Mouse (Mus musculus): Measurements from ENCODE around the gene Ehhadh.

Gene Ehhadh

DNA sequence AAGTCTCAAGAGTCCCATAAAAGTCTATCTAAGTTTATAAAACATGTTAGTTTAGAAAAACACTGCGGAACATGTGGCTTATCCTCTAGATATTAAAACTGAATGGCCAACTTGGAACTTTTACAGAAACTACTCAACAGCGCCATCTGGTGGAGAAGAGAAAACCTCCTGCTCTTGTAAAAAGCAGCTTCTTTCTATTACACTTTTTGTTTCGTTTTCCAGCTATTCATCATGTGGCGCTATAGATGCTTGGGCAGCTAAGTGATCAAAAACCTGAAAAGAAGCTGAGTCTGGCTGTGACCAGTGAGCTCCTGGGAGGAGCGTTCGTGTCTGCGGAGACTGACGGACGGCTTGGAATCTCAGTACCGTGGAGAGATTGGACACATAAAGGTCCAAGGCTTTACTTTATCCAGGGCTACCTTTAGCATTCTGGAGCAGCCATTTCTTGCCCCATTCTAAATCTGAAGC lies 59.7 kb downstream of the Ehhadh start:
- peak; percentile 50 to 77 for DNase-seq (ENCODE audit: low spot score in 2 of 2)

DNA sequence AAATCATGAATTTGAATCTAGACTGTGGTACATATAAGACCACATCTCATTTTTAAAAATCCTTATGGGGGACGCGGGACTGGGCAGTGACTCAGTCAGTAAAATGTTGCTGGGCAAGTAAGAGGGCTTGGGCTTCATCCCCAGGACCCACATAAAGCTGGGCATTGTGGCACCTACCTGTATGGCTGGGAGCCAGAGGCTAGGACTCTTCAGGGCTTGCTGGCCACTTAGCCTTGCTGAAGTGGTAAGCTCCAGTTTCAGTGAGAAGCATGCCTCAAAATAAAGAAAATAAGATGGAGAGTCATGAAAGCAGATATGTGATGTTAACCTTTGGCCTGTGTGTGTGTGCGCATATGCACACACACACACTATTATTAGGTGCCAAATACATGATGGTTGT lies 60.2 kb downstream of the Ehhadh start:
- no peak for DNase-seq (ENCODE audit: low spot score in 2 of 2)

DNA sequence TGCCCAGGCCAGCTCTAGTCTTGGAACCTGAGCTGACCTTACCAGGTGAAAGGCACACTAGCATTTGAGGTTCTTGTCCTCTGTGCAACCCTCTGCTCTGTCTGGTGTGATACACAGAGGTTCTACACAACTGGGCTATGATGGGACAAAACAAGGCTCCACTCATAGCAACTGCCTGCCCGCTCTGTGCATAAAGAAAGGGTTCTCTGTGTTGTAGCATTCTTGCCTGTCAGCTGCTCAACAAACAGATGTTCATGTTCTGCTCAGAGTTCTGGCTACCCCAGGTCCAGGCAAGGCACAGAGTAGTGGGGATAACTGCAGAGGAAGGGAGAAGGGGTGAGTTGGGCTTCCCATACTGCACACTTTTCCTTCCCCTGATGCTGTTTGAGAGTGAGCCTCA lies 63.3 kb downstream of the Ehhadh start:
- no peak for DNase-seq (ENCODE audit: low spot score in 2 of 2)

DNA sequence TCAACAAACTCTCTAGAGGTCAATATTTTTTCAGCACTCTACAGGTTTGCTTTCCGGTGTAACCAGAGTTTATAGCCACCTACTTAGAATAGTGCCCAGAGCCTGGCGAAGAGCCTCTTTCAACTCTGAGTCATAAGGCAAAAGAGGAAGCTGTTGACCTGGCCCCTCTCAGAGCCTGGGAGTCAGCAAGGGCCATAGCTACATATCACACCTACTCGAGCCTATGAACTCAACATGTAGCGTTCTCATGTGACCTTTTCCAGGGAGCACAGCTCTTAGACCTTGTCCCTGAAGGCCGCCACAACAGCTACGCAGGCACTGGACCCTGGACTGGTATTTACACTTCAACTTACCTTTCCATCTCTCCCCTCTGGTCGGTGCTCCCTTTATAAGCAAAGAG lies 67.8 kb downstream of the Ehhadh start:
- no peak for DNase-seq (ENCODE audit: low spot score in 2 of 2)

DNA sequence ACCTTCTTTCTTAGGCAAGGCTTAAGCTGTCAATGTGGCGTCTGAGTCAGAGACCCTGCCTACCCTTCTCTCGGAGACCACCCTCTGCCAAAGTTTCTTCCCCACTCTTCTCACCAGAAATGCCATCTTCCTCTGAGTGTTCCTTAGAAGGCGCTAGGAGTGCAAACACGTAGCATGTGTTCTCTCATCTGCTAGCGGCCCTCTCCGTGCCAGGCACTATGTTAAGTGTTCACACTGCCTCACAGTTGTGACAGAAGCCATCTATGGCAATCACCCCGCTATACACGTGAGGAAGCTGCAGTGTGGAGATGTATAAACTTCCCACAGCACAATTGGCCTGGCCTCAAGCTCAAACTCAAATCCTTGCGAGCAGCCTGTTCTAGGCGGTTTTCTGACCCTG lies 73.1 kb downstream of the Ehhadh start:
- DNase-seq (ENCODE audit: low spot score in 2 of 2), result no peak

Measured in frontal cortex, postnatal 25 days (tissue).